Mouse (Mus musculus) neural tube, embryonic 11.5 days (tissue): ENCODE results near the gene Erbb4. TPM values are rescaled to one million over a fixed set of nuclear protein-coding genes. Genes with fewer than 3 reads are reported as not detected.
A peak's percentile ranks its signal among the peaks of the same experiment; 100 is the strongest.

Experiments used
- ATAC-seq: fragments of 200-750 bp; cut with Nextera tagmentation; 2 replicates; pipeline ENCODE4 v1.8.0; 2017; ENCODE audit warnings: moderate number of reproducible peaks, mild to moderate bottlenecking, moderate TSS enrichment, moderate library complexity; ENCODE audit not compliant: insufficient read depth, low FRiP score, low TSS enrichment
- DNase-seq: peaks from one replicate; pipeline ENCODE4 v3.0.0-alpha.2; 2015; ENCODE audit warnings: low spot score
- H3K27ac ChIP-seq: fragments of 300-500 bp; sonication (generic); 2 replicates; pipeline ENCODE4 v1.5.1; 2014; ENCODE audit warnings: low read depth, mild to moderate bottlenecking, low read length
- H3K27me3 ChIP-seq: fragments of 300-500 bp; sonication (generic); 2 replicates; pipeline ENCODE4 v1.6.1; 2014; ENCODE audit warnings: mild to moderate bottlenecking, low read length, mixed read lengths; ENCODE audit not compliant: control insufficient read depth, insufficient read depth
- H3K36me3 ChIP-seq: fragments of 300-500 bp; sonication (generic); 2 replicates; pipeline ENCODE4 v1.6.1; 2014; ENCODE audit warnings: mild to moderate bottlenecking, low read length, moderate library complexity, mixed read lengths; ENCODE audit not compliant: control insufficient read depth, insufficient read depth
- H3K4me1 ChIP-seq: fragments of 300-500 bp; sonication (generic); 2 replicates; pipeline ENCODE4 v1.6.1; 2014; ENCODE audit warnings: low read length, mixed read lengths; ENCODE audit not compliant: control insufficient read depth, insufficient read depth
- H3K4me2 ChIP-seq: fragments of 300-500 bp; sonication (generic); 2 replicates; pipeline ENCODE4 v1.6.1; 2014; ENCODE audit warnings: low read depth, mild to moderate bottlenecking, moderate library complexity
- H3K4me3 ChIP-seq: fragments of 300-500 bp; sonication (generic); 2 replicates; pipeline ENCODE4 v1.5.1; 2014; ENCODE audit warnings: low read depth, low read length
- H3K9ac ChIP-seq: fragments of 300-500 bp; sonication (generic); 2 replicates; pipeline ENCODE4 v1.6.1; 2014; ENCODE audit warnings: mild to moderate bottlenecking, low read length
- H3K9me3 ChIP-seq: fragments of 300-500 bp; sonication (generic); 2 replicates; pipeline ENCODE4 v1.6.1; 2016; ENCODE audit warnings: low read length; ENCODE audit not compliant: control insufficient read depth
- WGBS: fragments of 180-500 bp; shearing (Covaris S2); extraction: QIAGEN DNeasy Blood & Tissue Kit; methylation state at CpG from one replicate; pipeline ENCODE4 v1.1.7; 2014; 5-methylcytosine and 5-hydroxymethylcytosine counted together
- polyA plus RNA-seq: library from polyadenylated mRNA; unstranded; fragments of >200 nt; fragmentation: Nextera tagmentation; extraction: Ambion mirVana; gene quantifications from 2 replicates; pipeline ENCODE4 v1.2.1, GENCODE M21; 2014

Gene Erbb4
- 5.0 and 6.0 TPM in 2 replicates for polyA plus RNA-seq

GRCm38 (mm10) chr1:69107485-69108158 is at the start of gene Erbb4:
Gene Erbb4, minus strand, starts transcription at chr1:69108059.
- Histone ChIP-seq H3K4me3 (peak within 1 kb of the TSS; percentile 77), H3K4me2 (peak within 1 kb of the TSS; percentile 97), H3K9ac (peak within 1 kb of the TSS; percentile 54), H3K36me3 (no peaks in the 10 kb centered on the region), H3K27ac (0 out of 2 replicates have a peak within 1 kb of the TSS, but pooled peaks have one; percentile 23), H3K4me1 (peaks cover 6% of the 10 kb centered on the region), H3K27me3 (0 out of 2 replicates have a peak, but pooled peaks cover 4% of the 10 kb centered on the region), H3K9me3 (no peaks in the 10 kb centered on the region)
- DNase-seq (peak; percentile 60), ATAC-seq (peak; percentile 26)
- WGBS = under 1% methylated on average over 42 of the region's 63 CpGs

DNA sequence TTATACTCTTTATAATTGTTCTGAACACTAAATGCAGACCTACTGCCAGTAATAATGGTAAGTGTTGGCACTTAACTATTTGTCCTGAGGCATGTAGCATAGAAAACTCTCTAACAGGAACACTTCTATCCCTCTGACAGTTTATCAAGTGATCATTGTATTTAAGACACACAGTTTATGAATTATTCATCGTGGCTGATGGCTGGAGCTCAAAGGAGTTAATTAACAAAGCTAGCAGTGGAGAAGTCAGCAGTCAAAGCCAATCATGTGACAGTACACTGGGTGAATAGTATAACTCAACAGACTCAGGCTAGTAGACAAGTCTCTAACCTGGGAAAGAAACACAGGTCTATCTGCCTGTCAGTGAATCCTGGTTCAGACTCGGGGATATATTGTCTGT is 49.5 kb upstream of the Erbb4 start:
- ATAC-seq (peak; percentile 87), DNase-seq (no peak)
- Histone ChIP-seq H3K4me1 (no peaks in the 10 kb centered on the region), H3K4me3 (no peak overlapping the region), H3K36me3 (no peaks in the 10 kb centered on the region), H3K27me3 (no peaks in the 10 kb centered on the region), H3K27ac (no peak overlapping the region), H3K4me2 (no peak overlapping the region), H3K9ac (no peak overlapping the region), H3K9me3 (no peaks in the 10 kb centered on the region)
- 73% methylated on average over 2 of the region's 2 CpGs for WGBS

- Histone ChIP-seq H3K4me2 (no peak overlapping the region), H3K27ac (no peak overlapping the region), H3K4me1 (no peaks in the 10 kb centered on the region), H3K4me3 (no peak overlapping the region), H3K36me3 (no peaks in the 10 kb centered on the region), H3K9ac (no peak overlapping the region), H3K27me3 (no peaks in the 10 kb centered on the region), H3K9me3 (no peaks in the 10 kb centered on the region)
- DNase-seq = no peak
- ATAC-seq = no peak
Observed at GRCm38 (mm10) chr1:69141341-69141740, 33.5 kb upstream of the Erbb4 start.

GRCm38 (mm10) chr1:69139519-69139868 is 31.6 kb upstream of the Erbb4 start:
- no peak overlapping the region for H3K4me2 ChIP-seq
- H3K27ac ChIP-seq = no peak overlapping the region
- H3K36me3 ChIP-seq = no peaks in the 10 kb centered on the region
- H3K9me3 ChIP-seq = no peaks in the 10 kb centered on the region
- no peaks in the 10 kb centered on the region for H3K27me3 ChIP-seq
- ATAC-seq = no peak
- H3K4me1 ChIP-seq = no peaks in the 10 kb centered on the region
- 61% methylated on average over 6 of the region's 6 CpGs for WGBS
- no peak overlapping the region for H3K9ac ChIP-seq
- no peak for DNase-seq
- H3K4me3 ChIP-seq = no peak overlapping the region

DNA sequence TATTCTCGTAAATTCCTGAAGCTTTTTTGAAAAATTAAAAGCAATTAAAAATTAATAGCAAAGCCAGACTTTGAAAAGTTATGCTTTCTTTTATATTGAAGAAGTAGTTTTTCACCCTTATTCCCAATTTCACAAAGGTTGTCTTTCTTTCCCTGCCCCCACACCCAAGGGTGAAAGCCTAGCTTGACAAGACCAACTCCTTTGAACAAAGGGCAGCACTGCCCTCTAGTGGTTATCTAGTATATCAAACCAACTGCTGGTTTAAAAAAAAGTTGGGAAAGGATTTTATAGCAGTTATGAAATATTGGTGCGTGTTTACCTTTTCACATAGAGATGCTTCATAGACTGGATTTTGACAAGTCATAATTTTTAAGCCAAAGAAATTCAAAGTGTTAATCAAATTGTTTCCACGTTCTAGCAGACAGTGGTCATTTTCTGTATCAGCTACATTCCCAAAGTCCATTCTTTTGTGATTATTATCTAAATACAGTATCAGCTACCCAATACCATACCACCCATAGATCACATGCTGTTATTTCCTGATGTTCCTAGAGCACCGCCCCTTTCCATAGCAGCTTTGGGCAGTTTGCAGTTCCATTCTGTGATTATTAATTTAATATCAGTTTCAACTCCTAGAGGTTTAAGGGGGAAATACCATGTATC is 31.1 kb upstream of the Erbb4 start:
- peak; percentile 48 for DNase-seq
- H3K27ac ChIP-seq = no peak overlapping the region
- H3K4me2 ChIP-seq = no peak overlapping the region
- WGBS = 37% methylated on average over 4 of the region's 4 CpGs
- no peaks in the 10 kb centered on the region for H3K4me1 ChIP-seq
- no peaks in the 10 kb centered on the region for H3K27me3 ChIP-seq
- no peak for ATAC-seq
- no peak overlapping the region for H3K9ac ChIP-seq
- no peaks in the 10 kb centered on the region for H3K36me3 ChIP-seq
- no peaks in the 10 kb centered on the region for H3K9me3 ChIP-seq
- H3K4me3 ChIP-seq = no peak overlapping the region

- 93% methylated on average over 1 of the region's 1 CpGs for WGBS
- ATAC-seq = no peak
Observed at GRCm38 (mm10) chr1:69124147-69124848, 16.4 kb upstream of the Erbb4 start.

GRCm38 (mm10) chr1:69118249-69118938 is 10.5 kb upstream of the Erbb4 start:
- Histone ChIP-seq H3K4me3 (no peak overlapping the region), H3K27me3 (no peaks in the 10 kb centered on the region), H3K9me3 (no peaks in the 10 kb centered on the region), H3K36me3 (no peaks in the 10 kb centered on the region), H3K4me2 (no peak overlapping the region), H3K27ac (no peak overlapping the region), H3K4me1 (no peaks in the 10 kb centered on the region), H3K9ac (no peak overlapping the region)
- DNase-seq (no peak), ATAC-seq (no peak)
- 86% methylated on average over 4 of the region's 4 CpGs for WGBS

More at GRCm38 (mm10) chr1:69124147-69124848, 16.4 kb upstream of the Erbb4 start:
- H3K27me3 ChIP-seq = no peaks in the 10 kb centered on the region
- H3K9ac ChIP-seq = no peak overlapping the region
- no peak overlapping the region for H3K4me2 ChIP-seq
- H3K27ac ChIP-seq = no peak overlapping the region
- H3K36me3 ChIP-seq = no peaks in the 10 kb centered on the region
- no peak overlapping the region for H3K4me3 ChIP-seq
- no peaks in the 10 kb centered on the region for H3K9me3 ChIP-seq
- DNase-seq = no peak
- H3K4me1 ChIP-seq = no peaks in the 10 kb centered on the region

DNA sequence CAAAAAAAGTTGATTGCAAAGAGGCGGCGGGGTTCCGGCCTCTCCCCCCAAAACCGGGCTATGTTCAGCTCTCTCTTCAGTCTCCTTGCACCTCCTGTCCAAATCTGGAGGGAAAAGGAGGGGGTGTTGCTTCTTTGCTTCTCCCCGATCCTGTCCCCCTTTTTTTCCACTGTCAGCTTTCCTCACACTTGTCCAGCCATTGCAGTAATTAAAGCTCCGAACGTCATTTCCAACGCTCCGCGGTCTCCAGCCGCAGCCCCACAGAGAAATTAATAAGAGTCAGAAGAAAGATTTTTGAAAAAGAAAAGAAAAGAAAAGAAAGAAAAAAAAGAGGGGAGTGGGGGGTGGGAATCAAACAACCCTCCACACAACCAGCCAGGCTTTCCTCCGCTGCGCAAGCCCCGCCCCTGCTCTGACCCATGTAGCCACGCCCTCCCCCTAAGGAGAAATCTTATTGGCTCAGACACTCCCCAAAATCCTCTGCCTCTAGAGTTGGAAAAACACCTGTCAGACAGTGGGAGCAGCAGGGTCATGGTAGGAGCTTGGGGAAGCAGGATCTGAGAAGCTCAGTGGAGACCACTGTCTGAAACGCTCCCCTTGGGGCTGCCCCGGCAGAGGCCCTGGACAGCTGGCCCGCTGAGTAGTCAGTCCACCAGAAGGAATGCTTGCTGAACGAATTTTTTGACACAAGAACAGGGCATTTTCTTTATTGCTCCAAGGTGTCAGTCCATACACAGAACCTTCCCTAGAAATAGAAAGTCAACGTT is 483 bp upstream of the Erbb4 start:
- Histone ChIP-seq H3K9me3 (no peaks in the 10 kb centered on the region), H3K9ac (peak overlapping the region; percentile 54), H3K4me1 (peaks cover 6% of the 10 kb centered on the region), H3K4me2 (peak overlapping the region; percentile 97), H3K4me3 (peak overlapping the region; percentile 77), H3K27ac (no peak overlapping the region), H3K36me3 (no peaks in the 10 kb centered on the region), H3K27me3 (0 out of 2 replicates have a peak, but pooled peaks cover 4% of the 10 kb centered on the region)
- DNase-seq (peak; percentile 72), ATAC-seq (peak; percentile 64)
- 3% methylated on average over 20 of the region's 20 CpGs for WGBS
